In genomic region chr1:51476405-51476804, GRCm38 (mm10) we compare ENCODE assay signal across 20 mouse cellular contexts. TPM values are rescaled to one million over a fixed set of nuclear protein-coding genes. Genes with fewer than 3 reads are reported as not detected.
DNase-seq lines count a peak whose midpoint lies in the region; ATAC-seq and TF ChIP-seq lines count a peak whose summit lies in the region.
"Had no signal": no experiment of that assay in that cellular context is flagged by ENCODE, and none has a peak within 500 bp of the region (broad histone marks: within the 10 kb centered on the region; RNA-seq: fewer than 3 reads in every experiment).

No protein-coding gene starts in this region.

- peaks cover 12% of the 10 kb centered on the region for H3K36me3 ChIP-seq in heart, embryonic 13.5 days
- H3K36me3 ChIP-seq in stomach, embryonic 16.5 days (ENCODE audit: control insufficient read depth, insufficient read depth, low read length): peaks cover 4% of the 10 kb centered on the region
- no peaks in the 10 kb centered on the region for H3K36me3 ChIP-seq in stomach, postnatal 0 days (ENCODE audit: control insufficient read depth, insufficient read depth, low read length)
- H3K36me3 ChIP-seq: embryonic facial prominence, embryonic 12.5 days; hindbrain, embryonic 15.5 days; limb, embryonic 12.5 days; neural tube, embryonic 15.5 days had no signal

- 72% methylated on average over 1 of the region's 1 CpGs for WGBS in heart, embryonic 13.5 days
- WGBS in stomach, embryonic 16.5 days: 63% methylated on average over 1 of the region's 1 CpGs
- WGBS in stomach, postnatal 0 days: 54% methylated on average over 1 of the region's 1 CpGs

- H3K27ac ChIP-seq in heart, embryonic 13.5 days (replicated peaks): no peak overlapping the region
- no peak overlapping the region for H3K27ac ChIP-seq in stomach, embryonic 16.5 days (ENCODE audit: low read length)
- H3K27ac ChIP-seq in stomach, postnatal 0 days (replicated peaks): no peak overlapping the region
- H3K27ac ChIP-seq: embryonic facial prominence, embryonic 12.5 days; heart, embryonic 15.5 days; hindbrain, embryonic 15.5 days; limb, embryonic 12.5 days; liver, embryonic 15.5 days; neural tube, embryonic 15.5 days had no signal

- peak overlapping the region; percentile 99 for H3K4me2 ChIP-seq in heart, embryonic 13.5 days
- peak overlapping the region; percentile 21; the same call in 1 of the 2 replicates for H3K4me2 ChIP-seq in stomach, embryonic 16.5 days (ENCODE audit: low read depth, low read length)
- no peak overlapping the region for H3K4me2 ChIP-seq in stomach, postnatal 0 days (replicated peaks; ENCODE audit: low read depth)

- H3K4me3 ChIP-seq in heart, embryonic 13.5 days: no peak overlapping the region
- no peak overlapping the region for H3K4me3 ChIP-seq in stomach, embryonic 16.5 days (replicated peaks; ENCODE audit: low read length)
- no peak overlapping the region for H3K4me3 ChIP-seq in stomach, postnatal 0 days (ENCODE audit: low read depth, low read length)
- H3K4me3 ChIP-seq: embryonic facial prominence, embryonic 12.5 days had no signal

- no peak for ATAC-seq in heart, embryonic 13.5 days (ENCODE audit: extremely low read depth, insufficient number of reproducible peaks, low FRiP score, low TSS enrichment)
- no peak for ATAC-seq in stomach, embryonic 16.5 days (ENCODE audit: insufficient read depth, low FRiP score)
- ATAC-seq in stomach, postnatal 0 days (ENCODE audit: low FRiP score, low TSS enrichment): no peak
- ATAC-seq in activated CD4-positive, CD25-positive, alpha-beta regulatory T cell, adult 4 months: peak; percentile 19

- no peak for TF ChIP-seq EP300 in stomach, postnatal 0 days (optimal IDR thresholded peaks at IDR 0.05)

- no peaks in the 10 kb centered on the region for H3K27me3 ChIP-seq in heart, embryonic 13.5 days (replicated peaks)
- H3K27me3 ChIP-seq in stomach, embryonic 16.5 days (ENCODE audit: control insufficient read depth, insufficient read depth, low read length): no peaks in the 10 kb centered on the region
- no peaks in the 10 kb centered on the region for H3K27me3 ChIP-seq in stomach, postnatal 0 days (ENCODE audit: control insufficient read depth, insufficient read depth, low read length)
- H3K27me3 ChIP-seq: embryonic facial prominence, embryonic 12.5 days; heart, embryonic 15.5 days; hindbrain, embryonic 15.5 days; neural tube, embryonic 15.5 days had no signal

- H3K9ac ChIP-seq in heart, embryonic 13.5 days: no peak overlapping the region
- no peak overlapping the region for H3K9ac ChIP-seq in stomach, embryonic 16.5 days (ENCODE audit: low read length)
- H3K9ac ChIP-seq in stomach, postnatal 0 days (ENCODE audit: low read length): no peak overlapping the region
- H3K9ac ChIP-seq: embryonic facial prominence, embryonic 12.5 days; hindbrain, embryonic 15.5 days; limb, embryonic 12.5 days; liver, embryonic 15.5 days; neural tube, embryonic 15.5 days had no signal

- no peaks in the 10 kb centered on the region for H3K9me3 ChIP-seq in heart, embryonic 13.5 days
- no peaks in the 10 kb centered on the region for H3K9me3 ChIP-seq in stomach, embryonic 16.5 days (replicated peaks; ENCODE audit: control insufficient read depth, low read length)
- no peaks in the 10 kb centered on the region for H3K9me3 ChIP-seq in stomach, postnatal 0 days (ENCODE audit: control insufficient read depth, low read length)
- H3K9me3 ChIP-seq: embryonic facial prominence, embryonic 12.5 days; heart, embryonic 15.5 days; hindbrain, embryonic 15.5 days; limb, embryonic 12.5 days; liver, embryonic 15.5 days; neural tube, embryonic 15.5 days had no signal

- peaks cover 8% of the 10 kb centered on the region for H3K4me1 ChIP-seq in heart, embryonic 13.5 days
- no peaks in the 10 kb centered on the region for H3K4me1 ChIP-seq in stomach, embryonic 16.5 days (ENCODE audit: control insufficient read depth, insufficient read depth, low read length)
- 0 out of 2 replicates have a peak, but pooled peaks cover 2% of the 10 kb centered on the region for H3K4me1 ChIP-seq in stomach, postnatal 0 days (replicated peaks; ENCODE audit: control insufficient read depth, insufficient read depth)
- H3K4me1 ChIP-seq: embryonic facial prominence, embryonic 12.5 days; limb, embryonic 12.5 days had no signal

- DNase-seq in heart, adult 11 months: no peak
- no peak for DNase-seq in stomach, postnatal 0 days (ENCODE audit: low spot score)
- DNase-seq in naive thymus-derived CD4-positive, alpha-beta T cell, adult 2 months (ENCODE audit: low read depth): peak; percentile 61
- DNase-seq in embryo, embryonic 11 days: no peak
- DNase-seq in ovary, postnatal 14 days (ENCODE audit: low spot score): no peak
- DNase-seq: gastrocnemius, postnatal 36 days; kidney, adult 9 months; layer of hippocampus, postnatal 36 days; lung, postnatal 36 days; retina, postnatal 1 day; thymus, postnatal 4 days had no signal

- TF ChIP-seq CTCF in stomach, postnatal 0 days (IDR thresholded peaks at IDR 0.05; ENCODE audit: low read depth): no peak

RNA-seq across cellular contexts. Expression of gene Nabp1, which starts 1.8 kb away (rescaled TPM):
- 12.7 and 14.9 TPM in 2 replicates for polyA plus RNA-seq in heart, embryonic 13.5 days (2015; fragmentation: Nextera tagmentation; extraction: Ambion mirVana)
- 23.0 and 24.3 TPM in 2 replicates for polyA plus RNA-seq in stomach, embryonic 16.5 days (2015; fragmentation: Nextera tagmentation; extraction: Ambion mirVana)
- 12.7 and 12.8 TPM in 2 replicates for polyA plus RNA-seq in stomach, postnatal 0 days (2015; fragmentation: Nextera tagmentation; extraction: Ambion mirVana)
- polyA plus RNA-seq in activated CD4-positive, CD25-positive, alpha-beta regulatory T cell, adult 4 months (2017; shearing (Covaris generic)): 10 to 100 TPM; 36.4 to 49.1 TPM
